Mouse (Mus musculus) gastrocnemius, postnatal 25 days (tissue): ENCODE results near the gene Tex12. TPM values are rescaled to one million over a fixed set of nuclear protein-coding genes. Genes with fewer than 3 reads are reported as not detected.

Source experiments
- DNase-seq: peaks from one replicate; pipeline ENCODE4 v3.0.0; 2022
- long read RNA-seq, 2 experiments: library from polyadenylated mRNA; stranded (forward); transcript quantifications; one replicate each; pipeline ENCODE4 v2.0.0; 2021
- total RNA-seq, 2 experiments: library from RNA; stranded (reverse); gene quantifications; 1 replicate in 1 of 2; 2 replicates in 1 of 2; pipeline ENCODE4 v1.2.3; 2021

Tex12 gene
- not detected for total RNA-seq
- long read RNA-seq, experiment 1: 0 reads
- long read RNA-seq, experiment 2: 0 reads

GRCm38 (mm10) chr9:50561145-50561917 lies at the start of gene Tex12:
Gene Tex12, minus strand, starts transcription at chr9:50561325.
- DNase-seq: no peak

- no peak for DNase-seq
Observed at GRCm38 (mm10) chr9:50604338-50604737, 43.2 kb upstream of the Tex12 start.

- no peak for DNase-seq
Observed at GRCm38 (mm10) chr9:50603998-50604324, 42.8 kb upstream of the Tex12 start.

- DNase-seq: peak; percentile 92
Observed at GRCm38 (mm10) chr9:50603189-50603997, 42.3 kb upstream of the Tex12 start, which contains the start of the genes Sdhd and Timm8b. Gene Sdhd, minus strand, starts transcription at chr9:50603812. Gene Timm8b, plus strand, starts transcription at chr9:50603910.

- DNase-seq: no peak
Observed at GRCm38 (mm10) chr9:50602055-50602845, 41.1 kb upstream of the Tex12 start.

DNA sequence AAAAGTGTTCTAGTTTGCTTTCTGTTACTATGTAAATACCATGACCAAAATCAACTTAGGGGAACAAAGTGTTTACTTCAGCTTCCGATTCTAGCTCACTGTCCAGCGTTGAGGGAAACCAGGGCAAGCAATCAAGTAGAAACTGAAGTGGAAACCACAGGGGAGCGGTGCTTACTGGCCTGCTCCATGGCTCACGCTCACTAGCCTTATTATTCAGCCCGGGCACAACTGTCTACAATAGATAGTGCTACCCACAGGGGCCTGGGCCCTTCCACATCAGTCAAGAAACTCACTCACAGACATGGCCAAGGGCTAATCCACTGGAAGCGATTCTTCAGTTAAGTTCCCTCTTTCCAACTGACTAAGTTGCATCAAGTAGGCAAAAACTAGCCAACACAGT lies 40.4 kb upstream of the Tex12 start:
- DNase-seq: no peak

- peak; percentile 61 for DNase-seq
Observed at GRCm38 (mm10) chr9:50596973-50597372, 35.8 kb upstream of the Tex12 start.

DNA sequence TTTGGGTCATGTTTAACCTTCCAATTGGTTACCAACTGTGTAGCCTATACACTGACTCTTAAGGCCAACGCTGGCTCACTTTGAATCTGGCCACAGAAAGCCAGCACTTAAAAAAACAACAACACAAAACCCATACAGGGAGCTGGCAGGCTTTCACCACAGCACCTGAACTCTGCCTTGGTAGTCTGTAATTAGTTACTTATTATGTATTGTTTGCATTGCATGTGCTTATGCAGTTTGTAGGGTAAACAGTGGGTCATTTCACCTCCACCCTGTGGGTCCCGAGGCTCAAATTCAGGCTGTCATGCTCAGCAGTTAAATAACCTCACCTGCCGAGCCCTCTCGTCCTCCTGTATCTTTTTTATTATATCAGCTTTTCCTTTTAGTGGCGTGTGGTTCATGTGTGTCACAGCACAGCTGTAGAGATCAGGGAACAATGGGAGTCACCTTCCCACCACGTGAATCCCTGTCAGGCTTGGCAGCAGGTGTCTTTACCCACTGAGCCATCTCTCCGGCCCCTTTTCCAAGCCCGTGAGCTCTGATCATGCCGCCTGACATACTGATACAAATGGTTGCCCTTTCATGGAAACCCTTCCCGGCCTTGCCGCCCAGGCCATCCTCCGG lies 33.8 kb upstream of the Tex12 start:
- no peak for DNase-seq

- no peak for DNase-seq
Observed at GRCm38 (mm10) chr9:50593544-50593943, 32.4 kb upstream of the Tex12 start.

- DNase-seq: no peak
Observed at GRCm38 (mm10) chr9:50592955-50593354, 31.8 kb upstream of the Tex12 start.

- DNase-seq: peak; percentile 15
Observed at GRCm38 (mm10) chr9:50590856-50591518, 29.9 kb upstream of the Tex12 start.

DNA sequence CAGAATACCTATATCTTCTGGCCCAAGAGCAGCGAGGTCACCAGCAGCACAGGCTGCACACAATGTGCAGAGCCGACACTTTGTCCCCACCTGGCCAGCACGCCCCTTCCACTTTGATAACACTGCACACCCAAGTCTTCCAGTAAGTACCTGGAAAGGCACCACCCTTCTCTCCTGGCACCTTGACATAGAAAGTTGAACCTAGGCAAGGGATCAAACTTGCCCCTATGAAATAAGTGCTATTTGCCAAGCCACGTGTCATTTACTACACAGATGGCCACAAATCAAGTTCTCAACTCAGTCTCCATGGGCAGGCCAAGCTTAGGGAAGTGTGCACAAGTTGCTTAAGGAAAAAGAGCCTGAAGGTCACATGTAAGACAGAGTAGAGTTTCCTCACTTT lies 25.8 kb upstream of the Tex12 start:
- no peak for DNase-seq

GRCm38 (mm10) chr9:50585145-50585818 lies 24.2 kb upstream of the Tex12 start:
- no peak for DNase-seq

DNA sequence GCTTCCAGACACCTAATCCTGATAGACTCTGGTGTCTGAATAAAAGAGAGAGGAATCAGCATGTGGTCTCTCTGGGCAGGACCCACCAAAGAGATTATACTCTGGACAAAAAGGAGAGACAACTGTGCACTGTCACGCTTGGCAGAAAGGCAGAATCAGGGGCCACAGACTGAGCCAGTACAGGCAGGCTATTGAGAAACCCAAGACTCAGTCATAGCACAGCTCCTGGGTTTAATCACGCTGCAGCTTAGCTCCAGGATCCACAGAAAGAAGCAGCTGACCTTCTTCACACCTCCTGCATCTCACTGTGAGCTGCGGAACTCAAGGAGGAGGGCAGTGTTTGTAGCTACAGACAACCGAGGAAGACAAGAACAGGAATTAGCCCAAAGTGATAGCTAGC lies 19.2 kb upstream of the Tex12 start:
- DNase-seq: no peak

DNA sequence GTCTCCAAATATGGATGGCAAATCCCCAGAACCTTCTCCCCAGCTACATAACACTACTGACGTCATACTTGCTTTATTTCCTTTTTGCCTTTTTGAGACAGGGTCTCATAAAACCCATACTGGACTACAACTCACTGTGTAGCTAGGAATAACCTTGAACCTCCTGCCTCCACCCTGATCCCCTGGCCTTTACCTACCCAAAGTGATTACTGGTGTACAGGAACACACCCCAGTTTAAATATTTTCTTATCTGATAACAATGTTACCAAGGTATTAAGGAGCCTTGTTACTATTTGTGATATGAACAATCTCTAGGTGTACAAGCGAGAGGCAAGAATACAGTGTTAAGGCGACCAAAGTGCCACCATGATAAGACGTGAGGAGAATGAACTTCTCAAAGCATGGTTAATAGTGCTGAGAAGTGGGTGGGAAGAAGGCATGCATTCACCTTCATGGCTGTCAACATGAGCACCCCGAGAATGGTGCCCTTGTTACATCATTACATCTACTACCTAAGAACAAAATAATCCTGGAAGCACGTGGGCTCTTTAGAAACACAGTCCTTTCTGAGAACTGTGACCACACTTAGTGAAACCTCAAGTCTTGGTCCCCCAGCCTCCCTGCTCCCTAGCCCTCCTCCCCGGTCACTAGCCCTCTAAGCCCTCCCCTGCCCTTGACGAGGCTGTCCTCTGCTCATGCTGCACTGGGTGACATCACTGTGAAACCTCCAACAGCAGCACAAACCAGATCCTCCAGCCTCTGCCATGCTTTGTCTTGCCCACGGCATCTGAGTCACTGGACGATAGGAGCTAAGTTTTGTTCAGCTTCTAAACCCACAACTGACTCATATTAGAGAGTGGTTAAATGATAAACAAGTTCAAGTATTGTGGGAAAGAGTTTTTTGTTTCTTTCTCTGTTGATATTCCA lies 8.7 kb upstream of the Tex12 start:
- DNase-seq: no peak

DNA sequence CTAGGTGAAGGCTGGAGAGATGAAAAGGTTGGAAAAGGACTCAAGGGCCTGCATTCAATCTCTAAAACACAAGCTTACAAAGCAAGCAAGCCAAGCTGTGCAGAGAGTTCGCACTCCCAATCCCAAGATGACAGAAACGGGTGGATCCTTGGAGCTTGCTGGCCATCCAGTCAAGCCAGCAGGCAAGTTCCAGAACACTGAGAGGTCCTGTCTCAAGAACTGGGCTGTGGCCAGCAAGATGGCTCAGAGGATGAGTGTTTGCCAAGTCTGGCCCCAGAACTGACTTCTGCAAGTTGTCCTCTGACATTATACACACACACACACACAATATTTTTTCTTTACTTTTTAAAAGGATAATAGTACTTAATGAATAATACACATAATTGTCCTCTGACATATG lies 6.8 kb upstream of the Tex12 start:
- DNase-seq: peak; percentile 26

DNA sequence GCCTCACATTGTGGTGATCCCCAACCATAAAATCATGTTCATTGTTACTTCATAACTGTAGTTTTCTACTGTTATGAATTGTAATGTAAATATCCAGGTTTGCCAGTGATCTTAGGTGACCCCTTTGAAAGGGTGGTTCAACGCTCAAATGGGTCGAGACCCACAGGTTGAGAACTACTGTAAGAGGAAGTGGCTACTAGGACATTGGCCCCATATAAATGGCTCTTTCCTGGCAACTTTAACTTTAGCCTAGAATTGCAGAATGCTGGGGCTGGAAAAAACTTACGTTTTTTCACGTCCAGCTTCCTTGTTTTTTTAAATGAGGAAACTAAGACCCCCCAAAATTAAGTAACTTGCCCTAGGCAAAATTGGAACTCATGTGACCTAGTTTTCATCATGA lies 6.2 kb upstream of the Tex12 start:
- DNase-seq: no peak

- DNase-seq: no peak
Observed at GRCm38 (mm10) chr9:50565940-50566339, 4.8 kb upstream of the Tex12 start.

DNA sequence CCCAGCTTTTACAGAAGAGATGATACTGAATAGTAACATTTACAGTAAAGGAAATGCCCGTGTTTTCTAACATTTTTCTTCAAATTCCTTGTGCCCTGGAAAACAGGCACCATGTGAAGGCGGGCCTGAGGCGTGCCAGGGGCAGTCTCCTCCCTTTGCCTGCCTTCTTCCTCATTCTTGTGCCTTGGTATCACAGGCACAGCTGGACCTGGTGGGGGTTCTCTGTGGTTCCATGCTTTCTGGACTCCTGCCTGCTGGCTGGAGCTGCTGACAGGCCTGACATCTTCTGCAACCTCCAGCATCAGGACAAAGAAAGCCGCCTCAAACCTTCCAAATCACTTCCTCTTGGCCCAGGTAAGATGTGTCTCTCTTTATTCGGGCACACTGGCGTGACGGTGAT lies 4.0 kb upstream of the Tex12 start:
- no peak for DNase-seq

DNA sequence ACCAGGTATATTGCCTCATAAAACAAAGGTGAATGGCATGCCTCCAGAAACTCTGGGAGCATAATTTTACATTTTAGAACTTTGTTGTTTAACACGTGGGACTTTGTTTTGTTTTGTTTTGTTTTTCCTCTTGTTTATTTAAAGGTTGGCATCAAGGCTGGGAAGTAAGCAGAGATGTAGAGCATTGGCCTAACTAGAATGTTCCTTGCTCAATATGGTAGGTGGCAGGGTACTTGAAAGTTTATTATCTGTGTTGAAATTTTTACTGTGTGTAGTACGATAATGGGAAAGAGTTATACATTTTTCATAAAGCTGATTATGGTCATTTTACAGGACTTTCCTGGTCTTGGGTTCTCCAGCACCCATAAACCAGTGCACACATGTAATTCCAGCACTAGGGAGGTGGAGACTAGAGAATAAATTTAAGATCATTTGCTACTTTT lies 814 bp upstream of the Tex12 start:
- no peak for DNase-seq
